Mouse (Mus musculus) olfactory bulb, adult 2 months (tissue): ENCODE measurements around the gene Usp4.

ENCODE experiments used
- CTCF ChIP-seq: fragments of 200-500 bp; IDR thresholded peaks from 2 replicates; pipeline ENCODE4 v1.5.1; 2012; ENCODE audit warnings: low read depth, mild to moderate bottlenecking, low read length, moderate library complexity; ENCODE audit not compliant: insufficient read depth
- POLR2A ChIP-seq: fragments of 200-500 bp; IDR thresholded peaks from 2 replicates; pipeline ENCODE4 v1.6.1; 2012; ENCODE audit warnings: mild to moderate bottlenecking, low read depth, low read length, moderate library complexity; ENCODE audit not compliant: insufficient read depth

DNA sequence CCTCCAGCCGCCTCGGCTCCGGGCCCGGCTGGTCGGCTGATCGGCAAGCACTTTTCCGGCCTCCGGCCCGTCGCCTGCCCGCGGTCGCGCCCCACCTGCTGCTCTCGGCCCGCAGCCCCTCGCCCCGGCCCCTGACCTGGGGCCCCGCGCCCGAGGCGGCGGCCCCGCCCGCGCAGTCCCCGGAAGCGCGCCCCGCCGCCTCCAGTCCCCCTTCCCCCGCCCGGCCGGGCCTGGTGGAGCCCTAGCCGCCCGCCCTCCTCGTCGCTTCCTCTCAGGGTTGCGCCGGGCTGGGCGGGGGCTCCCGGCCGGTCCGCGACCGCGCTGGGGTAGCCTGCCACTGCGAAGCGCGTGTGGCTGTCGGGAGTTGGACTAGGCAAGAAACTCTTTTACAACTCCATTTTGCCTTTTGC is 41.1 kb upstream of the Usp4 start:
- TF ChIP-seq CTCF = no peak
- TF ChIP-seq POLR2A = no peak
